Mouse (Mus musculus): ENCODE measurements at regions not wholly inside any gene's neighbourhood (a gene's known extent, or its start where the extent isn't known, plus 50 kb on each side); places are given as distances from the start of the nearest gene placed in this dataset.

- no peaks in the 10 kb centered on the region for H3K4me1 ChIP-seq (ENCODE audit: control insufficient read depth, insufficient read depth, low read length)
- DNase-seq (ENCODE audit: low spot score) (no peak), ATAC-seq (ENCODE audit: low FRiP score, low read depth) (no peak)
- H3K4me2 ChIP-seq (replicated peaks; ENCODE audit: low read depth, low read length, severe bottlenecking) = no peak overlapping the region
- H3K27me3 ChIP-seq (ENCODE audit: control insufficient read depth, insufficient read depth, low read length) = no peaks in the 10 kb centered on the region
- TF ChIP-seq POLR2A (IDR thresholded peaks at IDR 0.05; ENCODE audit: borderline replicate concordance, extremely low read depth, insufficient read depth, insufficient read length) = no peak
- H3K36me3 ChIP-seq (ENCODE audit: control insufficient read depth, insufficient read depth, low read length) = no peaks in the 10 kb centered on the region
- H3K9me3 ChIP-seq (ENCODE audit: control insufficient read depth, low read length) = no peaks in the 10 kb centered on the region
- no peak overlapping the region for H3K9ac ChIP-seq (ENCODE audit: low read depth, low read length, severe bottlenecking)
- no peak overlapping the region for H3K4me3 ChIP-seq (replicated peaks; ENCODE audit: low read length)
- no peak overlapping the region for H3K27ac ChIP-seq (replicated peaks; ENCODE audit: low read depth, low read length)
These were observed 347.4 kb downstream of the Gm43517 start for GRCm38 (mm10) chr12:49732351-49732750.

DNA sequence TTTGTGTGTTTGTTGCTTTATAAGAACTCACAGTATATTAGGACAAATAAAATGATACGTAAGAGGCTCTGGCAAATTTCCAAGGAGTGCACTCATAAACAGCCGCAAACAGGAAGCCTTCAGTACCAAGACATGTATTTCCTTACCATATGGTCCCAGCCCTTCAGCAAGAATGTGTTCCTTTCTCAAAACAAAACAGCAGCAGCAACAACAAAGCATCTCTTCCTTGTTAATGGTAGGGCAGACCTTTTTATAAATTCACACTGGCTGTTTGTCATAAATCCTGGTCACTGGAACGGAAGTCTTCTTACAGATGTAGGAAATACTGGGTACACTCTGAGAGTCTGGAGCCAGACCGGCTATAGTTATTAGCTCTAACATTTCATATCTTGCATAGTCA lies 352.1 kb downstream of the Gm43517 start:
- TF ChIP-seq POLR2A (IDR thresholded peaks at IDR 0.05; ENCODE audit: borderline replicate concordance, extremely low read depth, insufficient read depth, insufficient read length) = no peak
- Histone ChIP-seq H3K4me3 (replicated peaks; ENCODE audit: low read length) (no peak overlapping the region), H3K9ac (ENCODE audit: low read depth, low read length, severe bottlenecking) (no peak overlapping the region), H3K36me3 (ENCODE audit: control insufficient read depth, insufficient read depth, low read length) (no peaks in the 10 kb centered on the region), H3K9me3 (ENCODE audit: control insufficient read depth, low read length) (no peaks in the 10 kb centered on the region), H3K4me2 (replicated peaks; ENCODE audit: low read depth, low read length, severe bottlenecking) (no peak overlapping the region), H3K27me3 (ENCODE audit: control insufficient read depth, insufficient read depth, low read length) (no peaks in the 10 kb centered on the region), H3K4me1 (ENCODE audit: control insufficient read depth, insufficient read depth, low read length) (no peaks in the 10 kb centered on the region), H3K27ac (replicated peaks; ENCODE audit: low read depth, low read length) (no peak overlapping the region)
- 47% methylated on average over 4 of the region's 4 CpGs for WGBS
- ATAC-seq (ENCODE audit: low FRiP score, low read depth) (no peak), DNase-seq (ENCODE audit: low spot score) (peak; percentile 26)

- no peaks in the 10 kb centered on the region for H3K4me1 ChIP-seq (ENCODE audit: control insufficient read depth, insufficient read depth, low read length)
- H3K9ac ChIP-seq (ENCODE audit: low read depth, low read length, severe bottlenecking) = no peak overlapping the region
- no peak overlapping the region for H3K4me2 ChIP-seq (replicated peaks; ENCODE audit: low read depth, low read length, severe bottlenecking)
- no peaks in the 10 kb centered on the region for H3K9me3 ChIP-seq (ENCODE audit: control insufficient read depth, low read length)
- ATAC-seq (ENCODE audit: low FRiP score, low read depth) (no peak), DNase-seq (ENCODE audit: low spot score) (no peak)
- H3K27me3 ChIP-seq (ENCODE audit: control insufficient read depth, insufficient read depth, low read length) = no peaks in the 10 kb centered on the region
- 86% methylated on average over 12 of the region's 12 CpGs for WGBS
- H3K36me3 ChIP-seq (ENCODE audit: control insufficient read depth, insufficient read depth, low read length) = no peaks in the 10 kb centered on the region
- no peak overlapping the region for H3K27ac ChIP-seq (replicated peaks; ENCODE audit: low read depth, low read length)
- no peak for TF ChIP-seq POLR2A (IDR thresholded peaks at IDR 0.05; ENCODE audit: borderline replicate concordance, extremely low read depth, insufficient read depth, insufficient read length)
- H3K4me3 ChIP-seq (replicated peaks; ENCODE audit: low read length) = no peak overlapping the region
These were observed 355.2 kb downstream of the Gm43517 start for GRCm38 (mm10) chr12:49739960-49740740.

DNA sequence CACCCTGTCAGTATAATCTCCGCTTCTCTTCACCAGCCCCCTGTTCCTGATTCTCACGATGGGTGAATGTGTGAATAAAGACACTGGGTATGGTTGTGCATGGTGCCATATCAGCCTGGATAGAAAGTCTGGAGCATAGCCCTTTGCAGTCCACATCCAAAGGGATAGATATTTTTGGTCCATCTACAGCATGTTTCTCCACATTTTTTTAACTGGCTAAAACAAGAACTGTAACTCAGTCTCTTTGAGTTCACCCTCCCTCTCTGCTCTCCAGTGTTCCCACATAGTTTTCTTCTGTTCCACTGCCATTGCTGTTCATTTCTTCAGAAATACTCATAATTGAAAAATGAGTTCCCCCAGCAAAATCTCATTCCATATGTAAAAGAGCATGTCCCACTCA lies 358.4 kb downstream of the Gm43517 start:
- H3K4me2 ChIP-seq (replicated peaks; ENCODE audit: low read depth, low read length, severe bottlenecking) = no peak overlapping the region

DNA sequence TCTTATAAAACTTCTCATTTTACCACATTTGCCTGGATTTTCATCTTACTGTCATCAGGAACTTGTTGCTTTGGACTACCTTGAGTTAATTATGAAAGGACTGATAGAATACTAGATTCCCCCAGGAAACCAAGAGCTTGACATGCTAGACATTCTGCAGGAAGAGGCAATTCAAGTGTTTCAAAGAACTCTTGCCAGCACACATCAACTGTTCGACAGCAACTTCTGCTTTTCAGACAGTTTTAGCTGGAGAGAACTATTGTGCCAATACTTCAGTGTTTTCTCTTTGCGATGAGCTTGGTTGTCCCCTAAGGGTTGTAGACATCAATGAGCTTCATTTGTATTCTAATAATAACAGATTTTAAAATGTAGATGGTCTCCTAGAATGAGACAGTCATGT lies 362.1 kb downstream of the Gm43517 start:
- H3K4me3 ChIP-seq (replicated peaks; ENCODE audit: low read length) = no peak overlapping the region
- H3K9ac ChIP-seq (ENCODE audit: low read depth, low read length, severe bottlenecking) = no peak overlapping the region
- DNase-seq (ENCODE audit: low spot score) = no peak
- no peak overlapping the region for H3K4me2 ChIP-seq (replicated peaks; ENCODE audit: low read depth, low read length, severe bottlenecking)
- no peak for TF ChIP-seq POLR2A (IDR thresholded peaks at IDR 0.05; ENCODE audit: borderline replicate concordance, extremely low read depth, insufficient read depth, insufficient read length)
- no peaks in the 10 kb centered on the region for H3K27me3 ChIP-seq (ENCODE audit: control insufficient read depth, insufficient read depth, low read length)
- no peaks in the 10 kb centered on the region for H3K36me3 ChIP-seq (ENCODE audit: control insufficient read depth, insufficient read depth, low read length)
- H3K4me1 ChIP-seq (ENCODE audit: control insufficient read depth, insufficient read depth, low read length) = no peaks in the 10 kb centered on the region
- no peaks in the 10 kb centered on the region for H3K9me3 ChIP-seq (ENCODE audit: control insufficient read depth, low read length)
- WGBS = 82% methylated on average over 2 of the region's 2 CpGs
- H3K27ac ChIP-seq (replicated peaks; ENCODE audit: low read depth, low read length) = no peak overlapping the region
- ATAC-seq (ENCODE audit: low FRiP score, low read depth) = no peak

More for the DNA sequence above, 358.4 kb downstream of the Gm43517 start:
- Histone ChIP-seq H3K9me3 (ENCODE audit: control insufficient read depth, low read length) (no peaks in the 10 kb centered on the region), H3K4me3 (replicated peaks; ENCODE audit: low read length) (no peak overlapping the region), H3K27me3 (ENCODE audit: control insufficient read depth, insufficient read depth, low read length) (no peaks in the 10 kb centered on the region), H3K9ac (ENCODE audit: low read depth, low read length, severe bottlenecking) (no peak overlapping the region), H3K27ac (replicated peaks; ENCODE audit: low read depth, low read length) (no peak overlapping the region), H3K4me1 (ENCODE audit: control insufficient read depth, insufficient read depth, low read length) (no peaks in the 10 kb centered on the region), H3K36me3 (ENCODE audit: control insufficient read depth, insufficient read depth, low read length) (no peaks in the 10 kb centered on the region)
- ATAC-seq (ENCODE audit: low FRiP score, low read depth) (no peak), DNase-seq (ENCODE audit: low spot score) (no peak)
- 87% methylated on average over 2 of the region's 2 CpGs for WGBS
- no peak for TF ChIP-seq POLR2A (IDR thresholded peaks at IDR 0.05; ENCODE audit: borderline replicate concordance, extremely low read depth, insufficient read depth, insufficient read length)

Data from limb, embryonic 14.5 days (tissue).